ENCODE assay signal across 17 mouse cellular contexts in genomic region chr11:97045861-97046260, GRCm38 (mm10). TPM values are rescaled to one million over a fixed set of nuclear protein-coding genes. Genes with fewer than 3 reads are reported as not detected.
DNase-seq lines count a peak whose midpoint lies in the region; ATAC-seq and TF ChIP-seq lines count a peak whose summit lies in the region.
"Had no signal": no experiment of that assay in that cellular context is flagged by ENCODE, and none has a peak within 500 bp of the region (broad histone marks: within the 10 kb centered on the region; RNA-seq: fewer than 3 reads in every experiment).

No protein-coding gene starts in this region.

- no peak overlapping the region for H3K27ac ChIP-seq in layer of hippocampus, adult 2 months
- H3K27ac ChIP-seq: embryonic facial prominence, embryonic 12.5 days; forebrain, embryonic 10.5 days; hindbrain, embryonic 10.5 days; lung, embryonic 15.5 days had no signal

- no peak for ATAC-seq in megakaryocyte, adult 5-6 weeks (ENCODE audit: poor library complexity, severe bottlenecking)
- ATAC-seq: Patski had no signal

- DNase-seq in layer of hippocampus, adult 2 months (ENCODE audit: low spot score in 2 of 2): no peak
- DNase-seq in layer of hippocampus, adult 18-20 months (ENCODE audit: low spot score in 2 of 2): no peak
- DNase-seq in thymus, postnatal 14 days: peak; percentile 25
- no peak for DNase-seq in thymus, adult 18-20 months
- peak; percentile 78 for DNase-seq in R1 (ENCODE audit: low read depth, low spot score)
- DNase-seq in adrenal gland, postnatal 36 days: no peak
- DNase-seq: adrenal gland, postnatal 10 days; cerebellum, postnatal 25 days; kidney, adult 9 months; right cerebral cortex, postnatal 4 days had no signal

- H3K4me3 ChIP-seq in layer of hippocampus, adult 2 months: no peak overlapping the region
- H3K4me3 ChIP-seq: embryonic facial prominence, embryonic 12.5 days; forebrain, embryonic 10.5 days; hindbrain, embryonic 10.5 days; lung, embryonic 15.5 days had no signal

- TF ChIP-seq CTCF in layer of hippocampus, adult 2 months (conservative IDR thresholded peaks at IDR 0.05): peak; percentile 66

RNA-seq across cellular contexts. Expression of gene Mrpl10, which starts 4.5 kb away (rescaled TPM):
- total RNA-seq in layer of hippocampus, adult 2 months (2021): 10 to 100 TPM; 74.0 to 81.6 TPM
- total RNA-seq in layer of hippocampus, adult 18-20 months (2021): 10 to 100 TPM; 76.0 to 80.4 TPM
- total RNA-seq in megakaryocyte, adult 5-6 weeks (2015): 28.4 and 28.6 TPM in 2 replicates
- 18.6 and 19.7 TPM in 2 replicates for total RNA-seq in megakaryocyte, adult 5-6 weeks (2017)
- total RNA-seq in adrenal gland, postnatal 36 days (2021): 100 to 1,000 TPM; 131 to 141 TPM

RNA-seq across cellular contexts. Expression of gene Osbpl7, which starts 4.6 kb away (rescaled TPM):
- 10 to 100 TPM; 15.7 to 19.0 TPM for total RNA-seq in layer of hippocampus, adult 2 months (2021)
- 10 to 100 TPM; 16.3 to 17.7 TPM for total RNA-seq in layer of hippocampus, adult 18-20 months (2021)
- 5.3 and 6.5 TPM in 2 replicates for total RNA-seq in megakaryocyte, adult 5-6 weeks (2015)
- 7.1 and 7.5 TPM in 2 replicates for total RNA-seq in megakaryocyte, adult 5-6 weeks (2017)
- total RNA-seq in adrenal gland, postnatal 36 days (2021): 1 to 10 TPM; 7.8 to 9.1 TPM

RNA-seq across cellular contexts. Expression of gene Lrrc46, which starts 4.7 kb away (rescaled TPM):
- 1 to 10 TPM; 1.1 to 1.2 TPM for total RNA-seq in layer of hippocampus, adult 2 months (2021)
- total RNA-seq in layer of hippocampus, adult 18-20 months (2021): under 1 TPM; 0.74 to 0.94 TPM
- total RNA-seq in megakaryocyte, adult 5-6 weeks (2015): 0.55 and 0.80 TPM in 2 replicates
- total RNA-seq in megakaryocyte, adult 5-6 weeks (2017): not detected in 2 replicates
- 1 to 10 TPM; 1.3 TPM for total RNA-seq in adrenal gland, postnatal 36 days (2021)
- total RNA-seq: megakaryocyte-erythroid progenitor cell, adult 5-6 weeks had no signal

RNA-seq across cellular contexts. Expression of gene Scrn2, which starts 16.1 kb away (rescaled TPM):
- total RNA-seq in layer of hippocampus, adult 2 months (2021): 1 to 10 TPM; 4.9 to 5.5 TPM
- total RNA-seq in layer of hippocampus, adult 18-20 months (2021): 1 to 10 TPM; 4.0 to 4.9 TPM
- 0.48 and 1.4 TPM in 2 replicates for total RNA-seq in megakaryocyte, adult 5-6 weeks (2015)
- total RNA-seq in megakaryocyte, adult 5-6 weeks (2017): 5.1 and 5.4 TPM in 2 replicates
- total RNA-seq in adrenal gland, postnatal 36 days (2021): 10 to 100 TPM; 15.7 to 18.8 TPM

RNA-seq across cellular contexts. Expression of gene Sp6, which starts 32.7 kb away (rescaled TPM):
- total RNA-seq in layer of hippocampus, adult 2 months (2021): 1 to 10 TPM in 1 of 2 experiments, under 1 TPM in 1; 0.79 to 1.2 TPM
- total RNA-seq in layer of hippocampus, adult 18-20 months (2021): 1 to 10 TPM in 1 of 2 experiments, under 1 TPM in 1; 0.79 to 1.1 TPM
- total RNA-seq in megakaryocyte, adult 5-6 weeks (2015): 0.13 TPM in 1 of 2 replicates, not detected in the other
- total RNA-seq in megakaryocyte, adult 5-6 weeks (2017): not detected in 2 replicates
- under 1 TPM; 0.16 to 0.23 TPM for total RNA-seq in adrenal gland, postnatal 36 days (2021)

Comparison
In these comparisons a context has a peak if more than half of its experiments do, and no peak if none do; other contexts are left out.
1. DNase-seq: peak in thymus, postnatal 14 days (single experiment) and R1 (single experiment); none in layer of hippocampus, adult 2 months (0 of 2), layer of hippocampus, adult 18-20 months (0 of 2), thymus, adult 18-20 months (0 of 2) and adrenal gland, postnatal 36 days (0 of 2).